Mouse (Mus musculus) lung, postnatal 0 days (tissue): ENCODE data around the gene Nup214.

Experiments used
- CTCF ChIP-seq: IDR thresholded peaks from 2 replicates; pipeline ENCODE4 v1.5.1; 2016; ENCODE audit warnings: antibody characterized with exemption, mild to moderate bottlenecking
- EP300 ChIP-seq: IDR thresholded peaks from 2 replicates; pipeline ENCODE4 v1.6.1; 2016; ENCODE audit warnings: antibody characterized with exemption, mild to moderate bottlenecking, control low read depth

DNA sequence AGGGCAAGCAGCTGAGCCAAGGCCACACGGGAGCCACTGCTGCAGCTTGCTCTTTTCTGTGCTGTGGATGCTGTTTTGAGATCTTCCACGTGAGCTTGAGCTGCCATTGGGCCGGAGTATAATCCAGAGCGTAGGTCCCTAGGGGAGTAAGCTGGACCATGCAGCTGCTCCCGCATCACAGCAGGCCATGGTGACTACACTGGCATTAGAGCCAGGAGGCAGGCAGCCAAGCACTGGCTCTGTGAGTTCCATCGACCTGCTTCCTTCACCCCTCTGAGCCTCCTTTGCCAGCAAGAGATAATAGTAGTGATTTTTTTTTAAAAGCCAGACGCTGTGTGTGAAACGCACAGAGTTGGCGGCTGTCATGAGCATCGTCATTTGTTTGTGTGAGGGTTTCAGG is 22.0 kb upstream of the Nup214 start:
- TF ChIP-seq CTCF (no peak), EP300 (no peak)
